Mouse (Mus musculus): ENCODE results near the gene Dtl.
A peak's percentile ranks its signal among the peaks of the same experiment; 100 is the strongest.

Dtl gene

GRCm38 (mm10) chr1:191575458-191576247, at the start of gene Dtl, which contains the start of gene Ints7:
TSS of gene Dtl (minus strand) at chr1:191575544.
TSS of gene Ints7 (plus strand) at chr1:191575636.
- peak; percentile 100 for DNase-seq (ENCODE audit: low read depth, low spot score)

DNA sequence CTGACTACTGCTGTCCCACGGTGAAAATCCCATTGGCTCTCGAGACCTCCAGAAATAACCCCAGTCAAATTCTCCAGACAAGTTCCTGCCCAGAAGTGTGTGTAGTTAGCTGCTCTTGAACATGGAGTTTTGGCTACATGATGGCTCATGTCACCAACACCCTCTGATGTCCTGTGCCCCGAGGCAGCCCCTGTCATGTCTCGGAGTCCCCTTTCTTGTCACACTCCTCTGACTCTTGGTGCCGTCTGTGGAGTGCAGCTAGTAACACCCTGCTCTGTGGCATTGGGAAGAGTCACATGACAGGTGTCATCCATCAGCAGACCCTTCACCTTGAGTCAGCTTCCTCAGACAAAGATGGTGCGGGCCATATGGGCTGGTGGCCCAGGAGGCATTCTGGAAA, 49.7 kb upstream of the Dtl start:
- DNase-seq (ENCODE audit: low read depth, low spot score), result no peak

GRCm38 (mm10) chr1:191624492-191624891, 49.1 kb upstream of the Dtl start:
- DNase-seq (ENCODE audit: low read depth, low spot score), result no peak

- DNase-seq (ENCODE audit: low read depth, low spot score), result peak; percentile 75
Measured at GRCm38 (mm10) chr1:191622801-191623200, 47.5 kb upstream of the Dtl start.

DNA sequence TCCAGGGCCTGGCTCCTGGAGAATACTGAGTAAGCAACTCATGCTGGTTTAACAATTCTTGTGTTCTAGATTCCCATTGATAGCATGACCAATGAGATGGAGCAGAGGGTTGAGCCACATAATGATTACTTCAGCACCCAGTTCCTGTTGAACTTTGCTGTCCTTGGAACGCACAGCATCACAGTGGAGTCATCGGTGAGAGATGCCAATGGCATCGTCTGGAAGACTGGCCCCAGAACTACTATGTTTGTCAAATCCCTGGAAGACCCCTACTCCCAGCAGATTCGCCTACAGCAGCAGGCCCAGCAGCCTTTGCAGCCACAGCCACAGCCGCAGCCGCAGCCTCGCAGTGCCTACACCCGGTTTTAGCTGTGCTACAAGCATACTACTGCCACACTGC, 45.8 kb upstream of the Dtl start:
- no peak for DNase-seq (ENCODE audit: low read depth, low spot score)

DNA sequence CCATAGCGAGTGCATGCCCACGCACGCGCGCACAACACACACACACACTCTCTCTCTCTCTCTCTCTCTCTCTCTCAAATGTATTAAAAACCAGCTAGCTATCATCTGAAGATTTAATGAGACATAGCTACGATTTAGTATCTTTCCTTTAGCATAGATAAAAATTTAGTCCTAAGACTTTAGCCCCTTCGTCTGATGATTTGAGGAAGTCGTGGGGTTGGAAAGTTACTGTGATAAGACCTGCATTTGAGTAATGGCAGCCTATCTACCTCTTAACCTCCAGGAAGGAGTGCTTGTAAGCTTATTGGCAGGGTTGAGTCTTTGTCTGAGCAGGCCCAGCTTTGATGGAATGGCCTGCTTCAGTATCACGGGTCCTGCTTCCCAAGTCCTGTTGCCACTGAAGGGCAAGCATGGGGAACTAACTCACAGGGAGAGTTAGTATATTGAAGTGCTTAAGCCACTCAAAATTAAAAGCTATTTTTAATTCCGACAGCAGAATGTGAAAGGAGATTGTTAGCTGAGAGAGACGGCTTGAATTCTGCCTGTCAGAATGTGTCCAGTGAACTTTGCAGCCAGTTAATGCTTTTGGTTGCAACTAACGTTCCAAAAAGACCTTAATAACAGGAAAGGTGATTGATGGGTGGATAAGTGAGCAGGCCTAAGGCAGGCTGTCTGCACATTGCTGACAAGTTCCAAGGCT, 42.9 kb upstream of the Dtl start:
- DNase-seq (ENCODE audit: low read depth, low spot score), result no peak

DNA sequence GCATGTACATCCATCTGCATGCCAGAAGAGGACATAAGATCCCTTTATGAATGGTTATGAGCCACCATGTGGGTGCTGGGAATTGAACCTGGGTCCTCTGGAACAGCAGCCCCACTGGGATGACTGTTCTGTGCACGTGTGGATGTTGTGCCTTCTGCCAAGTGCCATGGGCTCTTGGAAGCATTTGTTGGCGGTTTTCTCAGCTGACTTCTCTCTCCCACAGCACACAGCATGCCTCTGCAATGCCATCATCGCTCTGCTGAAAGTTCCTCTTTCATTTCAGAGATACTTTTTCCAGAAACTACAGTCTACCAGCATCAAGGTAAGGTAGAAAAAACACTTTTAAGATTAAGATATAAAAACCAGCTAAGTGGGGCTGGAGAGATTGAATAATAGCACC, 42.2 kb upstream of the Dtl start:
- no peak for DNase-seq (ENCODE audit: low read depth, low spot score)

- no peak for DNase-seq (ENCODE audit: low read depth, low spot score)
Measured at GRCm38 (mm10) chr1:191616245-191616644, 40.9 kb upstream of the Dtl start.

GRCm38 (mm10) chr1:191612877-191613276, 37.5 kb upstream of the Dtl start:
- DNase-seq (ENCODE audit: low read depth, low spot score), result no peak

DNA sequence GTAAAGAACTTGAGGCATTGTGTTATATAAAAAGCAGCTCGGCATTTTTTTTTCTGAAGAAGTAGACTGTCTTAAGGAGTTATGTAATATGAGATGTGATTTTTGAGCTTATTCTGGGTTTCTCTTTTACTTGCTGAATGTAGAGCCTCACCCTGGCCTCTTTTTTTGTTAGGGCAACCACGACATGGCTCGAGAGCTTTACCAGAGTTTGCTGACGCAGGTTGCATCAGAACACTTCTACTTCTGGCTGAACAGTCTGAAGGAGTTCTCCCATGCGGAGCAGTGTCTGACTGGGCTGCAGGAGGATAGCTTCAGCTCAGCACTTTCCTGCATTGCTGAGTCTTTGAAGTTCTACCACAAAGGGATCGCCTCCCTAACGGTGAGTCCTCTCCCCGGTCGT, 36.3 kb upstream of the Dtl start:
- DNase-seq (ENCODE audit: low read depth, low spot score), result peak; percentile 70

GRCm38 (mm10) chr1:191610357-191610756, 35.0 kb upstream of the Dtl start:
- peak; percentile 88 for DNase-seq (ENCODE audit: low read depth, low spot score)

DNA sequence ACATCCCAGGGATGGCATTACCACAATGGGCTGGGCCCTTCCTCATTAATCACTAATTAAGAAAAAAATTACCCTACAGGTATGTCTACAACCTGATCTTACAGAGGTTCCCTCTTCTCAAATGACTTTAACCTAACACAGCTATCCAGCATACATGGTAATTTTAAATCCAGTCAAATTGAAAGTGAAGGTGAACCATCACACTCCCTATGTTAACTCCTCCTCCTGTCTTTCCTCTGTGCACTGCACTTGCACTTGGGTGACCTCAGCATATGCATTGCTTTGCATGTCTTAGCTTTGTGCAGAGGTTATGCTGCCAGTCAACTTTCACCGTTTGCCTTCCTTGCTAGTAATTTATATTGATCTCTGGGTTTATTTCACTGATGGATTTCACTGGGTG, 34.2 kb upstream of the Dtl start:
- no peak for DNase-seq (ENCODE audit: low read depth, low spot score)

- DNase-seq (ENCODE audit: low read depth, low spot score), result no peak
Measured at GRCm38 (mm10) chr1:191609051-191609450, 33.7 kb upstream of the Dtl start.

DNA sequence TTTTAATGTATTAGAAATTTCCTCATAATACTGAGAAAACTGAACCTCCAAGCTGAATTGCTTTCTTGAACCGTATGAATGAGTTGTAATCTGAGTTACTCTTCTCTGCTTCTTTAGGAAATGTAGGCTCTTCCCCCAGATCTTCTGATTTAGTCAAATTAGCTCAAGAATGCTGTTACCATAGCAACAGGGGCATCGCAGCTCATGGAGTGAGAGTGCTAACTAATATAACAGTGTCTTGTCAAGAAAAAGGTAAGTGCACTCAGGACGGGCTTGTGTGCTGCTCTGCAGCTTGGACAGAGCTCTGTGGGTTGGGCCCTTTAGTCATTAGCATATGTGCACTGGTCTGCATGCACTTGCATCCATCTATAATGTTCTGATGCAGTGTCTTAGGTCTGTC, 29.3 kb upstream of the Dtl start:
- peak; percentile 77 for DNase-seq (ENCODE audit: low read depth, low spot score)

DNA sequence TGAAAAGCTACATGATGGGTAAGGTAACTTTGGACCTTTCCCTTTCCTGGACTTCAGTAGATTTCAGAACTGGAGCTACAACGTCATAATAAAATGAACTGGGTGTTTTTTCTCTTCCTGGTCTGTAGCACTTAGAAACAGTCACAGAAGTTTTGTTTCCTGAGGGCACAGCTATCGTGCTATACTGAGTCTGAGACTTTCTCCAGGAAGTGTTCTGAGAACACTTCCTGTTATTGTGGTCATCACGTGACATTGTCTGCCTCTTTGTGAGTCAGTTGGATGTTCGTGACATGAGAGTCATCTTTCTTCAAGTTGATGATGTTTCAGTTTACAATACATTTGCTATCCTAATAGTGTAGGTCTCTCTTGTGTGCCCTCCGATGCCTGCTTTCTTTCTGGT, 23.9 kb upstream of the Dtl start:
- DNase-seq (ENCODE audit: low read depth, low spot score), result no peak

DNA sequence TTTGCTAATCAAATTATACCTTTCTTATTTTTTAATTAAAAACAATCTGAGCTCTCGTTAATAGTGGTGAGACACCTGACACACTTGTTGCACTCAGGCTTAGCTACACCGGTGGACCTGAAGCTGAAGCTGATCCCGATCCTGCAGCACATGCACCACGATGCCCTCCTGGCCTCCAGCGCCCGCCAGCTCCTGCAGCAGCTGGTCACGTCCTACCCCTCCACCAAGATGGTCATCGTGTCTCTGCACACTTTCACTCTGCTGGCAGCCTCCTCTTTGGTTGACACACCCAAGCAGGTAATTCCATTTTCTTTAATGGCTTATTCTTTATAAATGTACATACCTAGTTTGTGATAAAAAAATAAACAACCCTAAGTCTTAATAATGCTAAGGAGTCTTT, 20.7 kb upstream of the Dtl start:
- DNase-seq (ENCODE audit: low read depth, low spot score), result no peak

DNA sequence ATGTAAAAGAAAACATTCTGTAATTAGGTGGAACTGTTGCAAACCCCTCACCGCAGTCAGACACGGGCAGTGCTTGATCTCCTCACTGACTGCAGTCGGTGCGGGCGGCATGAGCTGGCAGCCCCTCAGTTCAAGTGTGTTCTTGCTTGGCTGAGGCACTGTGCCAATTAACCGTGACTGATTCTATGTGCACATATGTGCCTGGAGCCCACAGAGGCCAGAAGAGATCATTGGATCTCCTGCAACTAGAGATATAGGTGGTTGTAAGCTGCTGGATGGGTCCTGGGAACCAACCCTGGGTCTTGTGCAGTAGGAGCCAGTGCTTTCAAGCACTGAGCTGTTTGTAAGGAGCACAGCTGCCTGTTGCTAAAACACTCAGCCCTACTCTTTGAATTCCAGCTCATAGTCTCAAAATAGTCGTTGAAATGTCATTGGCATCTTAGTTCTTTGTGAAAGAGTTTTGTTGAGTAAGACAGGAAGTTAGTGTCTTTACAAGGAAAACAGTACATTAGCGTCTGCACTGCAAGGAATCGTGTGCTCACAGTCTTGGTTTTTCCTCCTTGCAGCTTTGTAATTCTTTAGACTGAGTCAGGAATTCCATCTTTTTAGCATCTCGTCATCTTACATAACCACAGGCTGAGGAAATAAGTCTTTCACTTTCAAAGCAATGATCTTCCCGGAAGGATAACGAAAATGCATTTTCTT, 16.8 kb upstream of the Dtl start:
- DNase-seq (ENCODE audit: low read depth, low spot score), result peak; percentile 80

DNA sequence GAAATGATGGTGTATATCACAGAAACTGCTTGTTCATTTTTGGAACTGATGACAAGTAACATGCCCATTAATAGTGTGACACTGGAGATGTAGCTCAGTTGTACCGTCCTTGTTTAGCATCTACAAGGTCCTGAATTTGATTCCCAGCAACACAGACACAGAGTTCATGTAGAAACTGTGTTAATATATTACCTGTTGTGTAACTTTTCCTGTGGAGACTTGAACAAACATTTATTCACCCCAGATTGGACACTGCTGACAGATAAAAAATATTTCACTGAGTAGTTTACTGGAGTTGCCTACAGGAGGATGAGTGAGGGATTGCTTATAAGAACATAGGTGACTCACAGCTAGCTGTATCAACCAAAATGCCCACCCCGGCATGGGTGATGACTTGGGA, 13.4 kb upstream of the Dtl start:
- DNase-seq (ENCODE audit: low read depth, low spot score), result no peak

DNA sequence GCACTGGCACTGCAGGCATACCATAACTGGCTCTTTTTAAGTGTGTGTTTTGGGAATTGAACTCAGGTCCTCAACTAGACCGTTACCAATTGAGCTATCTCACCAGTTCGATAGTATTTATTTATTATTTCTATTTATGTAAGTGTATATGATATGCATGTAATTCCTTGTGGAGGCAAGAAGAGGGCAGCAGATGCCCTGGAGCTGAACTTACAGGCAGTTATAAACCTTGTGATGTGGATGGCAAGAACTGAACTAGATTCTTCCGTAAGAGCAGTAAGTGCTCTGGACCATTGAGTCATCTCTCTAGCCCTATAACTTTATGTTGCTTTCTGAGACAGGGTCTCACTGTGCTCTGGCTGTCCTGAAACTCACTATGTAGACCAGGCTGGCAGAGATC, 11.7 kb upstream of the Dtl start:
- DNase-seq (ENCODE audit: low read depth, low spot score), result peak; percentile 73

GRCm38 (mm10) chr1:191585704-191586103, 10.4 kb upstream of the Dtl start:
- DNase-seq (ENCODE audit: low read depth, low spot score), result peak; percentile 41

- peak; percentile 28 for DNase-seq (ENCODE audit: low read depth, low spot score)
Measured at GRCm38 (mm10) chr1:191584483-191584882, 9.1 kb upstream of the Dtl start.

GRCm38 (mm10) chr1:191583836-191584235, 8.5 kb upstream of the Dtl start:
- DNase-seq (ENCODE audit: low read depth, low spot score), result no peak

DNA sequence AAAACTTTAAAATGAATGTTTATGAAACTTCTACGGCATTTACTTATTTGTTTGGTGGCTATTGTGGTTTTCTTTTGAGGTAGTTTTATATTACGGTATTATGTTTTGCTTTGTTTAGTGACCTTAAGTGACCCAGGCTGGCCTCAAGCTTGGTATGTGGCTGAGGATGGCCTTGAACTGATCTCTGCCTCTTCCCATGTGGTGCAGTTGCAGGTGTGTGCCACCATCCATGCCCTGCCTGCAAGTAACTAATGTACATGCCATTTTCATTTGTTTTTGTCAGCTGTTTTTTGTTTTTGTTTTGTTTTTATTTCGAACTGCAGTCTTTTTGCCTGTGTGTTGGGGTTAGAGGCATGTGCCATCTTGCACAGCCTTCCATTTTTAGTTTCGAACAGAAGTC, 6.3 kb upstream of the Dtl start:
- DNase-seq (ENCODE audit: low read depth, low spot score), result no peak
